Mouse (Mus musculus) heart, embryonic 16.5 days (tissue): ENCODE measurements at regions not wholly inside any gene's neighbourhood (a gene's known extent, or its start where the extent isn't known, plus 50 kb on each side); places are given as distances from the start of the nearest gene placed in this dataset.

Experiments
- ATAC-seq: fragments of 200-750 bp; cut with Nextera tagmentation; replicated peaks from 2 replicates; pipeline ENCODE4 v1.8.0; 2017; ENCODE audit warnings: moderate number of reproducible peaks; ENCODE audit not compliant: insufficient read depth, low FRiP score; ENCODE audit errors: extremely low read depth
- H3K27ac ChIP-seq: fragments of 300-500 bp; sonication (generic); 2 replicates; pipeline ENCODE4 v1.5.1; 2014; ENCODE audit warnings: mild to moderate bottlenecking, low read length, control low read depth, moderate library complexity
- H3K27me3 ChIP-seq: fragments of 300-500 bp; sonication (generic); 2 replicates; pipeline ENCODE4 v1.6.1; 2014; ENCODE audit warnings: low read length, mixed read lengths; ENCODE audit not compliant: control insufficient read depth, insufficient read depth
- H3K36me3 ChIP-seq: fragments of 300-500 bp; sonication (generic); 2 replicates; pipeline ENCODE4 v1.6.1; 2014; ENCODE audit not compliant: control insufficient read depth, insufficient read depth
- H3K4me1 ChIP-seq: fragments of 300-500 bp; sonication (generic); 2 replicates; pipeline ENCODE4 v1.6.1; 2014; ENCODE audit warnings: low read length, mixed read lengths; ENCODE audit not compliant: control insufficient read depth, insufficient read depth
- H3K4me2 ChIP-seq: fragments of 300-500 bp; sonication (generic); 2 replicates; pipeline ENCODE4 v1.6.1; 2014; ENCODE audit warnings: low read depth, mild to moderate bottlenecking, control low read depth, low read length
- H3K4me3 ChIP-seq: fragments of 300-500 bp; sonication (generic); 2 replicates; pipeline ENCODE4 v1.5.1; 2014; ENCODE audit warnings: mild to moderate bottlenecking, control low read depth, low read length
- H3K9ac ChIP-seq: fragments of 300-500 bp; sonication (generic); 2 replicates; pipeline ENCODE4 v1.6.1; 2014; ENCODE audit warnings: low read length, control low read depth
- H3K9me3 ChIP-seq: fragments of 300-500 bp; sonication (generic); replicated peaks from 2 replicates; pipeline ENCODE4 v1.6.1; 2016; ENCODE audit warnings: low read length; ENCODE audit not compliant: control insufficient read depth
- WGBS: fragments of 180-500 bp; shearing (Covaris S2); extraction: QIAGEN DNeasy Blood & Tissue Kit; methylation state at CpG from one replicate; pipeline ENCODE4 v1.1.7; 2014; 5-methylcytosine and 5-hydroxymethylcytosine counted together

DNA sequence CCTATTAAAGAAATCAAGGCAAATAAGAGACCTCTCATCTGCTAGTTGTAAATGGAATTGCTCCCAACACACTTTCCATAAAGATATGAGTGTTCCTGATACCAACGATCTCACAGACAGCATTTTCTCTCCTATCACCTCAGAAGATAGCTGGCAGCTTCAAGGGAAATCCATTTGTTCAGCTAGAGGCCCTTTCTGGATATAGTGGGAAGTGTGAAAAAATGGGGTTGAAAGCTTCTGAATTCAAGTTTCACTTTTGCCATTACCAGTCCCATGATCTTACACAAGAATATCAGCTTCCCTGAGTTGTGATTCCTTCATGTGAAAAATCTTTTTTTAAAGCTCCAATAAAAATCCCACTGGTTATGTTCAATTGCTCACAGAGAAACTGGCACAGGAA is 369.1 kb upstream of the Zfp703 start:
- Histone ChIP-seq H3K4me1 (no peaks in the 10 kb centered on the region), H3K27me3 (no peaks in the 10 kb centered on the region), H3K4me2 (no peak overlapping the region), H3K4me3 (no peak overlapping the region), H3K27ac (no peak overlapping the region), H3K36me3 (no peaks in the 10 kb centered on the region), H3K9ac (no peak overlapping the region), H3K9me3 (peaks cover 5% of the 10 kb centered on the region; the same call in 1 of the 2 replicates)
- WGBS = 31% methylated on average over 1 of the region's 1 CpGs
- ATAC-seq = no peak

DNA sequence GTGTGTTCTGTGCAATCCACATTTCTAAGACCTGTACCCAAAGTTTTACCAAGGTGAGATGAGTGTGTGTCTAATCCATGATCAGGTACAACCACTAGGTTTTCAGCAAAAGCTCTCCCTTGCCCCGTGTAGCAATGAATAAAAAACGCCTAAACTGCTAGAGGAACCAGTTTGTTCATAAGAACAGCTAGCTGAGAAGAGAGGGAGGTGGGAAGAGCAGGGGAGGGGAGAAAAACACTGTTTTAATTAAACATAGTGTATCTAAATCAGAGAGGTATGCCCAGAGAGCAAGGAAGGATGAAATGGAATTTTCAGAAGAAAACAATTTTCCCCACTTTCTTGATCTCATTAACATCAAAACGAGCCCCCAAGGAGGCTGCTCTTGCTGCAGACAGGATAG is 368.5 kb upstream of the Zfp703 start:
- Histone ChIP-seq H3K4me2 (no peak overlapping the region), H3K27ac (no peak overlapping the region), H3K4me1 (no peaks in the 10 kb centered on the region), H3K9me3 (peaks cover 5% of the 10 kb centered on the region; the same call in 1 of the 2 replicates), H3K4me3 (no peak overlapping the region), H3K27me3 (no peaks in the 10 kb centered on the region), H3K9ac (no peak overlapping the region), H3K36me3 (no peaks in the 10 kb centered on the region)
- no peak for ATAC-seq
- 49% methylated on average over 3 of the region's 3 CpGs for WGBS

- ATAC-seq = no peak
- H3K27ac ChIP-seq = no peak overlapping the region
- no peak overlapping the region for H3K9ac ChIP-seq
Observed at GRCm38 (mm10) chr8:26612153-26612552, 365.0 kb upstream of the Zfp703 start.

DNA sequence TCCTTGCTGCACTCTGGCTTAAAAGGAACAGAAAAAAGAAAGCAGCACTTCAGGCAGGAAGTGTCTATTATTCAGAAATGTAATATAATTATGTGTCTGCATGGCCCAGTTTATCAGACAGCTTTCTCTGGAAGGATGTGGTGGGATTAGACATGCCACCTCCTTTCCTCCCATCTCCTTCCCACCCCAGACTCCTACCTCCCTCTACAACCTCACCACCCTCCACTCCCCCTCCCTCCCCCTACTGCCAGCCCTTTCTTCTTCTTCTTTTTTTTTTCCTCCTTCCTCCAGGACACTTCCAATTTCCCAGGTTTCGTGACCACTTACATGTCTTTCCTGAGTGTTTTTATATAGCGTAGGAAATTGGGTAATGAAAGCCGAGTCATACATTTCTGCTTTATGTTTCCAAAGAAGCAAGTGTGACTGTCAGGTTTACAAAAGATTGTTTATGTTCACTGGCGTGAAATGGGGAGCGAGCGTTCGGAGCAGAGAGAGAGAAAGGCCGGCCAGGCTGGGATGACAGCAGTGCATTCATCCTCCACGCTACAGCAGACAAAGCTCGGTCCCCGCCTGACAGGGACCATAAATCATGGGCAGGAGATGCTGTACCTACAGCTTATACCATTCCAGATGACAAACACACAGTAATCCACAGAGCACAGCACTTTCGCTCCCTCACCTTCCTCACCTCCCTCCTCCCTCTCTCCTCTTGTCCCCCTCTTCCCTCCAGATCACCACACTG is 354.6 kb upstream of the Zfp703 start:
- Histone ChIP-seq H3K27ac (no peak overlapping the region), H3K4me2 (no peak overlapping the region), H3K9me3 (no peaks in the 10 kb centered on the region), H3K4me3 (no peak overlapping the region), H3K27me3 (no peaks in the 10 kb centered on the region), H3K9ac (no peak overlapping the region), H3K4me1 (no peaks in the 10 kb centered on the region), H3K36me3 (no peaks in the 10 kb centered on the region)
- WGBS = 40% methylated on average over 12 of the region's 12 CpGs
- no peak for ATAC-seq

More at GRCm38 (mm10) chr8:26612153-26612552, 365.0 kb upstream of the Zfp703 start:
- no peak overlapping the region for H3K4me2 ChIP-seq
- no peaks in the 10 kb centered on the region for H3K4me1 ChIP-seq
- H3K9me3 ChIP-seq = peaks cover 5% of the 10 kb centered on the region; the same call in 1 of the 2 replicates
- no peaks in the 10 kb centered on the region for H3K36me3 ChIP-seq
- H3K4me3 ChIP-seq = no peak overlapping the region
- H3K27me3 ChIP-seq = no peaks in the 10 kb centered on the region

DNA sequence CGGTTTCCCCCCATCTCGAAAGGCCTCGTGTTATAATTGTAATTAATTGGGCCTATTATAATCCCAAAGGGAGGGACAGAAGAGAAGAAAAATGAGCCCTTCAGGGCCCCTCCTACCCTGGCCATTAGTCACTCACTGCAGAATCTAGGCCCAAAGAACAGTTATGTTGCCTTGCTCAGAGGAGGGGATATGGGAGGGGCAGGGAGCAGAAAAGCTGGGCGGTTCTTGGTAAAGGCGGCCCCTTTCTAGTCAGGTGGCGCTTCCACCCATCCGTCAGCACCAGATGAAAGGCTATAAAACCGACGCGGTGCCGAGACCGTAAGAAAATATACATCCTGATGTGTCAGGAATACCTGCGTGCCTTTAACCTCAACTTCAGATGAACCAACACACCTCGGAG is 350.9 kb upstream of the Zfp703 start:
- Histone ChIP-seq H3K4me2 (no peak overlapping the region), H3K9me3 (no peaks in the 10 kb centered on the region), H3K27ac (no peak overlapping the region), H3K9ac (no peak overlapping the region), H3K36me3 (no peaks in the 10 kb centered on the region), H3K4me3 (no peak overlapping the region), H3K27me3 (no peaks in the 10 kb centered on the region), H3K4me1 (no peaks in the 10 kb centered on the region)
- WGBS = 67% methylated on average over 14 of the region's 14 CpGs
- ATAC-seq = no peak

DNA sequence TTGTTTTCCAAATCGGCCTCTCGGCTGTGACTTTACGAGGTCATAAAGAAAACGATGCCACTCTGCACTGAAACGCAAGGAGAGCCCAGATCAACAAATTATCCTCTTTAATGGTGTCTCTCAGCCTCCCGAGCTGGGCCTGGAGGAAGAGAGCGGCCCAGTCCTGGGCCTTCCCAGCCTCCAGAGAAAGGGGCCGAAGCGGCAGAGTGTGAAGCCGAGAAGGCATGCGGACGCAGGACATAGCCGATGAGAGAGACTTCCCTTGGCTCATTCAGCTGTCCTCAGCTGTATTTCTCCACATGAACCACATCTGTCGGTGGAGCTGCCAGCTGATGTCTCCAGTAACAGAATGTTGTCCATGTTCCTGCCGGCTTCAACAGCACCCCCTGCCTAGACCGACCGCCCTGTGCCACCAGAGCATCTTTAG is 350.5 kb upstream of the Zfp703 start:
- no peaks in the 10 kb centered on the region for H3K4me1 ChIP-seq
- H3K27me3 ChIP-seq = no peaks in the 10 kb centered on the region
- H3K9me3 ChIP-seq = no peaks in the 10 kb centered on the region
- ATAC-seq = no peak
- H3K27ac ChIP-seq = no peak overlapping the region
- H3K36me3 ChIP-seq = no peaks in the 10 kb centered on the region
- WGBS = 67% methylated on average over 17 of the region's 17 CpGs
- no peak overlapping the region for H3K9ac ChIP-seq
- no peak overlapping the region for H3K4me3 ChIP-seq
- H3K4me2 ChIP-seq = no peak overlapping the region

DNA sequence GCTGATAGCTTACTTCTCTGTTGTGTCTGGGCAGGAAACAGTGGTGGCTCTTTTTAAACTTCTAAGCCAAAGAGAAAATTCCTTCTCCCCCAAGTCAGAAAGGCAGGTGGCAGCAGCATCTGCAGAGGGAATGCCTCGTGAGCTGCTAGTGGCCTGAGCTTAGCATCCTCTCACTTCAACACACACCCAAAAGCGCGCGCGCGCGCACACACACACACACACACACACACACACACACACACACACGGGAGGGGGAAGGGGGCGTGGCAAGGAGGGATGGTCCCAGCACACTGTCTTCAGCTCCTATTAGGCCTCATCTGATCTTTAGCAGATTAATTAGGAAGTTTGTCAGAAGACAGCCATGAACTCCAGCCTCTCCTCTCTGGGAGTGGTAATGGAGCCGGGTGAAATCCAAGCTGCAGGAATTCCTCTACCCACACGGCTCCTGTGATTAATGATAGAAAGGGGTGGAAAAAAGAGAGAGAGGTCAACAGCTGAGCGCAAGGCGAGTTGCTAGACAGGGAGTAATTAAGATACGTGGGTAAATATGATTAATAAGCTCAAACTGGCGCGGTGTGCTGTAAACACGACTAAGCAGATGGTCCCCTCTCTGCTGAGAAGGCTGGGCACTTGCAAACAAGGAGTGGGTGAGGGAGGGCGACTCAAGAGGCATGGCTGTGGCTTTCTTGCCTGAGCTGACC is 349.8 kb upstream of the Zfp703 start:
- H3K9me3 ChIP-seq = no peaks in the 10 kb centered on the region
- 50% methylated on average over 18 of the region's 18 CpGs for WGBS
- no peak overlapping the region for H3K9ac ChIP-seq
- no peaks in the 10 kb centered on the region for H3K4me1 ChIP-seq
- H3K27me3 ChIP-seq = no peaks in the 10 kb centered on the region
- H3K4me3 ChIP-seq = no peak overlapping the region
- no peaks in the 10 kb centered on the region for H3K36me3 ChIP-seq
- no peak for ATAC-seq
- no peak overlapping the region for H3K4me2 ChIP-seq
- H3K27ac ChIP-seq = no peak overlapping the region

DNA sequence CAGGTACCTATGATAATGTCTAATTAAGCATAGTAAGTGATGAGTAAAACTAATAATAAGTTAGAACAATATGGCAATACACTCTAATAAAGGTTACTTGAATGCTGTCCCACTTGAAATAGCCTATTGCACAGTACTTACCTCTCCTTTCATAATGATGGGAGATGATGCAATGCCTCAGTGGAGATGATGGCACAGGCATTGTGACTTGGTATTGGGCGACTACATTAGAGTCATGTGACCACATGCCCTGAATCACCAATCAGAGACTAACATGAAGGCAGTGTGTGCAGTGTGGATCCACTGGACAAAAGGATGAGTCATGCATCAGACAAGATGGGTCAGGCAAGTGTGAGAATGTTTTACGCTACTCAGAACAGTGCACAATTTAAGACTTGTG is 346.6 kb upstream of the Zfp703 start:
- H3K36me3 ChIP-seq = no peaks in the 10 kb centered on the region
- H3K4me2 ChIP-seq = no peak overlapping the region
- H3K4me1 ChIP-seq = no peaks in the 10 kb centered on the region
- no peaks in the 10 kb centered on the region for H3K9me3 ChIP-seq
- 87% methylated on average over 2 of the region's 2 CpGs for WGBS
- no peak overlapping the region for H3K4me3 ChIP-seq
- no peak overlapping the region for H3K9ac ChIP-seq
- H3K27ac ChIP-seq = no peak overlapping the region
- no peaks in the 10 kb centered on the region for H3K27me3 ChIP-seq
- no peak for ATAC-seq

DNA sequence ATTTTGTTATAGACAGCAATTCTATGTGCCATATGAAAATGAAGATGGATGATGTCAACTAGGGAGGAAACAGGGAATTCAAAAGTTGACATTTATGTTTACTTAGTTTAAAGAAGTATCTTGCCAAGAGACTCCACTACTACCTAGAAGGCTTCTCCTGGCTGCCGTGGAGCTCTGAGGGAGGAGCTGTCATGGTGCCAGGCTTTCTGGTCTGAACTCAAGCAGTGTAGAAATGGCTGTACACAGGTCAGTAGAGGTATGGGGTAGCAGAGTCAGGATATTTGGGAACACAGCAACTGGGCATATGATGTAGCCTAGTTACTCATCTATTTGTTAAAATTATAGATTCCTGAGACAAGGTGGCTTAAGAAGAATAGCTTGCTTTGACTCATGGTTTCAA is 341.4 kb upstream of the Zfp703 start:
- WGBS = 53% methylated on average over 1 of the region's 1 CpGs
- H3K4me3 ChIP-seq = no peak overlapping the region
- H3K36me3 ChIP-seq = no peaks in the 10 kb centered on the region
- H3K9ac ChIP-seq = no peak overlapping the region
- no peak overlapping the region for H3K4me2 ChIP-seq
- no peaks in the 10 kb centered on the region for H3K9me3 ChIP-seq
- H3K4me1 ChIP-seq = no peaks in the 10 kb centered on the region
- no peaks in the 10 kb centered on the region for H3K27me3 ChIP-seq
- ATAC-seq = no peak
- no peak overlapping the region for H3K27ac ChIP-seq
